Mouse (Mus musculus) E14TG2a.4 (cell line): ENCODE results near the gene Gm128.

Experiments
- H3K27me3 ChIP-seq: 2 replicates; pipeline ENCODE4 v1.6.1; 2014; ENCODE audit warnings: low read length, control low read depth; ENCODE audit not compliant: insufficient read depth
- H3K36me3 ChIP-seq: 2 replicates; pipeline ENCODE4 v1.6.1; 2014; ENCODE audit warnings: low read length, control low read depth; ENCODE audit not compliant: insufficient read depth
- H3K4me1 ChIP-seq: replicated peaks from 2 replicates; pipeline ENCODE4 v1.6.1; 2014; ENCODE audit warnings: low read depth, low read length, control low read depth
- H3K4me3 ChIP-seq: replicated peaks from 2 replicates; pipeline ENCODE4 v1.5.1; 2014; ENCODE audit warnings: mild to moderate bottlenecking, low read length
- H3K9me3 ChIP-seq: 2 replicates; pipeline ENCODE4 v1.6.1; 2014; ENCODE audit warnings: low read length, control low read depth
- CTCF ChIP-seq: conservative IDR thresholded peaks from 2 replicates; pipeline ENCODE4 v1.5.1; 2014; ENCODE audit warnings: low read length
- NANOG ChIP-seq: IDR thresholded peaks from 2 replicates; pipeline ENCODE4 v1.6.1; 2014; ENCODE audit warnings: borderline replicate concordance, low read length, mixed read lengths
- POU5F1 ChIP-seq: IDR thresholded peaks from 2 replicates; pipeline ENCODE4 v1.6.1; 2014; ENCODE audit warnings: low read length, borderline replicate concordance

The Gm128 gene

DNA sequence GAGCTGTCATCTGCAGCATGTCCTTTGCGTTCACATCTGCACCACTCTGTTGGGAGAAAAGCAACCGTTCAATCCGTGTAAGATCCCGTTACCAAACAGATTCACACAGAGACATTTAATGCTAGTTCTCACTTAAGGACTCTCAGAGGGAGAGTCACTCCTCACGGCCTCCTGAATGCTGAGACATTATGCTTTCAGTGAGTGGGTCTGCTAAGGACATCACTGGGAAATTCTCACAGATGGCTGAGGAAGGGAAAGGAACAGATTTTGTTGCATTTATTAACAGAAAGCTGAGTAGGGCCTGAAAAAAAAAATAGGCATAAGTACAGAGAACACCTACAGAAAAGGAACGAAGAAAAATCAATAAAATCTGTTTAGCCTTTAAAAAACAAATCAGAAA lies 37.5 kb downstream of the Gm128 start:
- no peak overlapping the region for H3K4me3 ChIP-seq

DNA sequence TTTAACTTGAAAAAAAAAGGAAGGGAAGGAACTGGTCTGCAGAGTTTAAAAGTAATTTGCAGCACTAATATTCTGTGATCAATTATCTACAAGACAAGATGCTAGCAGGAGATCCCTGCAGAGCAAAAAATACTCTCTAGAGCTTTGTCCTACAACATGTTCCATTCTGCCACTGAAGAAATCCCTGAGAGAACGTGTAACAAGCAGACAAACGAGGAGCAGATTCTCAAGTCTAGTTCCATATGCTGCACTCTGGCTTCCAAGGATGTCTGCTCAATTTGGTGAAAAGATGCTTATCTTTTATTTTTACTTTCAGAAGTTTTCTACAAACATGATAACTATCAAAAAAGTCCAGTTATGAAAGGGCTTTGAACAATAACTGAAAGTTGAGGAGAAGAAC lies 40.8 kb downstream of the Gm128 start:
- Histone ChIP-seq H3K4me1 (peaks cover 5% of the 10 kb centered on the region; the same call in 1 of the 2 replicates), H3K9me3 (no peaks in the 10 kb centered on the region), H3K36me3 (peaks cover 99% of the 10 kb centered on the region), H3K4me3 (no peak overlapping the region), H3K27me3 (no peaks in the 10 kb centered on the region)
- TF ChIP-seq NANOG (no peak), POU5F1 (no peak), CTCF (no peak)

More for the DNA sequence above, 37.5 kb downstream of the Gm128 start:
- Histone ChIP-seq H3K9me3 (no peaks in the 10 kb centered on the region), H3K27me3 (no peaks in the 10 kb centered on the region), H3K4me1 (peaks cover 8% of the 10 kb centered on the region; the same call in 1 of the 2 replicates), H3K36me3 (peaks cover 98% of the 10 kb centered on the region)
- TF ChIP-seq POU5F1 (no peak), CTCF (no peak), NANOG (no peak)

DNA sequence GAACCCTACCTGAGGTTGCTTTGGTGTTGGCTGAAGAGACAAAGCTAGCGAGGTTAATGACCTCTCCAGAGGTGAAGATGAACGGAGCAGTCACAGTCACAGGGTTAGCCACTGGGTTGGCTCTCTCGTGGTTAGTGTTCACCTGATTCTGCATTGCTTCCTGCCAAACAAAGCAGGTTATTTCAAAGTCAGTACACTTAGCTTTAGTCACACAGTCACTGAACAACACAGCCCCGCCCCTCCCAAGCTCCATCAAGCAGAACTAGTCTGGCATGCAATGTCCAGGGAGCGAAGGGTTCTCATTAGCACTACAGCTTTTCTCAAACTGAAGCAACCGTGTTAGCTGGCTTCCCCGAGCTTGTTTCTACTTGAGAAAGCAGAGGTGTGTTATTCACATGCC lies 41.3 kb downstream of the Gm128 start:
- TF ChIP-seq POU5F1 (no peak), CTCF (no peak), NANOG (no peak)
- peaks cover 5% of the 10 kb centered on the region; the same call in 1 of the 2 replicates for H3K4me1 ChIP-seq
- H3K4me3 ChIP-seq = no peak overlapping the region
- H3K36me3 ChIP-seq = peaks cover 99% of the 10 kb centered on the region
- H3K27me3 ChIP-seq = no peaks in the 10 kb centered on the region
- H3K9me3 ChIP-seq = no peaks in the 10 kb centered on the region

DNA sequence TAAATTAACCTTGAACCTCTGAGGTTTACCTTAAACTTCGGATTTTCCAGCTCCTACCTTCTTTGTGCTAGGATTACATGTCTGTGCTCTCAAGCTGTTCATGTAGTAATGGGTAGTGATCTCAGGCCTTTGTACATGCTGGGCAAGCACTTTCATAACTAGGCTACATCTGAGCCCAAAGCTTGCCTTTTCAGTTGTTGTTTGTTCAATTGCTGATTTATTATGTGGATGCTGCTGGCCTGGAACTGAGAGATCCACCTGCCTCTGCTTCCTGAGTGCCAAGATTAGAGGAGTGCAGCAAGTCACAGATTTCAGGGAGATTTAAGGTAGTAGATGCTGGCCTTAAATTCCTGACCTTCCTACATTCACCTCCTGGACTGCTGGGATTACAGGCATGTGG lies 42.3 kb downstream of the Gm128 start:
- Histone ChIP-seq H3K4me1 (peaks cover 5% of the 10 kb centered on the region; the same call in 1 of the 2 replicates), H3K4me3 (no peak overlapping the region), H3K9me3 (no peaks in the 10 kb centered on the region), H3K27me3 (no peaks in the 10 kb centered on the region), H3K36me3 (peaks cover 99% of the 10 kb centered on the region)
- TF ChIP-seq POU5F1 (no peak), CTCF (no peak), NANOG (no peak)

DNA sequence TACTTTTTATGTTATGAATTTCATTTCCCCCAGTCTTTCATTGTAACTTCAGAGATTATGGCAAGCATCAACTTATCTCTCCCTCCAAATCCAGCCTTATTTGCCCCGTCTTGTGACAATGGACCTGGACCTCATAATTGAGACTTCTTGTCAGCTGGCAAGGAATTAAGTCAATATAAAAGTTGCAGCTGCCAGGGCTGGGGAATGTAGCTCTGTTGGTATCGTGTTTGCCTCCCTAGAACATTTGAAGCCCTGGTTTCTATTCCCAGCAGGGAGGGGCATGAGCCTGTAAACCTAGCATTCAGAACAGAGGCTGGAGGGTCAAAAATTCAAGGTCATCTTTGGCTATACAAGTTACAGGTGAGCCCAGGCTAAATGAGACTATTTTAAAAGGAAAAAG lies 45.6 kb downstream of the Gm128 start:
- H3K4me1 ChIP-seq = peaks cover 5% of the 10 kb centered on the region; the same call in 1 of the 2 replicates
- H3K36me3 ChIP-seq = peaks cover 94% of the 10 kb centered on the region
- TF ChIP-seq NANOG = no peak
- no peak for TF ChIP-seq CTCF
- no peak for TF ChIP-seq POU5F1
- H3K27me3 ChIP-seq = no peaks in the 10 kb centered on the region
- H3K4me3 ChIP-seq = no peak overlapping the region
- H3K9me3 ChIP-seq = no peaks in the 10 kb centered on the region

DNA sequence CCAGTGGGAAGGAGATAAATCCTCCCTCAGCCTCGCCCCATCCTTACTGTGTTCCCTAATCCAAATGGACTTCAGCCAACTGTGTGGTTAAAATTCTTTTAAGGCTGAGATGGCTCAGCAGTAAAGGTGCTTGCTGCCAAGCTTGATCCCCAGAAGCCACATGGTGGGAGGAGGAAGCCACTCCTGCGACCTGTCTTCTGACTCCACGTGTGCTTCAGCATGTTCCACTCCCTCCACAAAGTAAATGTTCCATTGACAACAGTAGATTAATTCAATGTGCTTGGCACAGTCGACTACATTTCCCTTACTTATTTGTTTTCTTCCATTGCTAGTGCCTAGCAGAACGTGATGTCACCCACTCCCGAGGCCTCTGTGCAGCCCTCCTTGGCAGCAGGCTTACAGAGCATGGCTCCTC lies 46.7 kb downstream of the Gm128 start:
- Histone ChIP-seq H3K4me3 (no peak overlapping the region), H3K9me3 (no peaks in the 10 kb centered on the region), H3K4me1 (no peaks in the 10 kb centered on the region), H3K36me3 (peaks cover 93% of the 10 kb centered on the region), H3K27me3 (no peaks in the 10 kb centered on the region)
- no peak for TF ChIP-seq POU5F1
- TF ChIP-seq CTCF = no peak
- no peak for TF ChIP-seq NANOG
